Mouse (Mus musculus): Measurements from ENCODE around the gene Ggcx. TPM values are rescaled to one million over a fixed set of nuclear protein-coding genes. Genes with fewer than 3 reads are reported as not detected.
"Not testable (repeated sequence)": the region's sequence is repeated elsewhere in the genome, so short reads cannot be mapped to it uniquely, and the experiment has no call there.

Ggcx gene
- polyA plus RNA-seq, 1 experiment from 2014 or later: 36.0 TPM

GRCm38 (mm10) chr6:72456567-72456966 is 42.5 kb downstream of the Ggcx start:
- H3K4me1 ChIP-seq: peaks cover 16% of the 10 kb centered on the region; the same call in 1 of the 2 replicates
- no peak overlapping the region for H3K9ac ChIP-seq
- no peaks in the 10 kb centered on the region for H3K27me3 ChIP-seq
- H3K4me2 ChIP-seq: no peak overlapping the region
- 83% methylated on average over 4 of the region's 4 CpGs for WGBS
- no peak for ATAC-seq (replicated peaks; ENCODE audit: low FRiP score)
- no peaks in the 10 kb centered on the region for H3K9me3 ChIP-seq (replicated peaks)
- no peak overlapping the region for H3K27ac ChIP-seq
- H3K36me3 ChIP-seq: no peaks in the 10 kb centered on the region
- H3K4me3 ChIP-seq (replicated peaks): no peak overlapping the region

DNA sequence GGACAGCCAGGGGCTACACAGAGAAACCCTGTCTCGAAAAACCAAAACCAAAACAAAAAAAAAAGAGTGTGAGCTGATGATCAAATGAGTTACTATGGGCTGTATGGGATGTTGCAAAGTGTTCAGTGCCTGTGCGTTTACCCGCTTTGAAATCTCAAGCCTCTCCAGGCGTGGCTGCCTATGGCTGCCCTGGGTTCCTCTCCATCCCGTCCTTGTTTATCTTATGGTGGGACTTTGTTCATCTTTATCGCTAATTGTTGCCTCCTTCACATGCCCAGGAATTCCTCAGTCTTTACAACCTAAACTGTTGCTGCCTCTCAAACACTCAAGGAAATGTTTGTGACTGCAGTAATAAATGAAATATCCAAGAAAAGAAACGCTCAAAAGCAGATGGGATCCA is 44.3 kb downstream of the Ggcx start:
- H3K4me2 ChIP-seq: no peak overlapping the region
- no peak overlapping the region for H3K27ac ChIP-seq
- H3K27me3 ChIP-seq: no peaks in the 10 kb centered on the region
- ATAC-seq (replicated peaks; ENCODE audit: low FRiP score): no peak
- WGBS: 74% methylated on average over 7 of the region's 7 CpGs
- H3K4me1 ChIP-seq: peaks cover 16% of the 10 kb centered on the region; the same call in 1 of the 2 replicates
- H3K36me3 ChIP-seq: no peaks in the 10 kb centered on the region
- H3K9ac ChIP-seq: no peak overlapping the region
- no peak overlapping the region for H3K4me3 ChIP-seq (replicated peaks)
- no peaks in the 10 kb centered on the region for H3K9me3 ChIP-seq (replicated peaks)

DNA sequence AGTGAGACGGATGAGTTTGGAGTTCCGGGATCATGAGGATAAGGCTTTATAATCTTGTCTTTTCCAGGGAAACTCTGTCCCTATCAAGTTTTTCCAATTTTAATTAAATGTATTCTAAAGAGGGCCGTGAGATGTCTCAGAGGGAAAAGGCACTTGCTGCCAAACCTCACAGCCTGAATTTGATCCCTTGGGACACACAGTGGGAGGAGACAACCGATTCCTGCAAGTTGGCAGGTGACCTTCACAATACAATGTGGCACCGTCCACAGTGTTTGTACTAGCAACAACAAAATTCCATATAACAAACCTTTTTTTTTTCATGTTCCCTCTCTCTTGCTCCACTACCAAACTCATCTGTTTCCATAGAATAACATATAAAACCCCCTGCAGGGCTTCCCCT is 44.8 kb downstream of the Ggcx start:
- Histone ChIP-seq H3K9ac (no peak overlapping the region), H3K27me3 (no peaks in the 10 kb centered on the region), H3K36me3 (no peaks in the 10 kb centered on the region), H3K4me1 (peaks cover 16% of the 10 kb centered on the region; the same call in 1 of the 2 replicates), H3K27ac (no peak overlapping the region), H3K4me3 (replicated peaks) (no peak overlapping the region), H3K9me3 (replicated peaks) (no peaks in the 10 kb centered on the region), H3K4me2 (no peak overlapping the region)
- 52% methylated on average over 5 of the region's 5 CpGs for WGBS
- no peak for ATAC-seq (replicated peaks; ENCODE audit: low FRiP score)

DNA sequence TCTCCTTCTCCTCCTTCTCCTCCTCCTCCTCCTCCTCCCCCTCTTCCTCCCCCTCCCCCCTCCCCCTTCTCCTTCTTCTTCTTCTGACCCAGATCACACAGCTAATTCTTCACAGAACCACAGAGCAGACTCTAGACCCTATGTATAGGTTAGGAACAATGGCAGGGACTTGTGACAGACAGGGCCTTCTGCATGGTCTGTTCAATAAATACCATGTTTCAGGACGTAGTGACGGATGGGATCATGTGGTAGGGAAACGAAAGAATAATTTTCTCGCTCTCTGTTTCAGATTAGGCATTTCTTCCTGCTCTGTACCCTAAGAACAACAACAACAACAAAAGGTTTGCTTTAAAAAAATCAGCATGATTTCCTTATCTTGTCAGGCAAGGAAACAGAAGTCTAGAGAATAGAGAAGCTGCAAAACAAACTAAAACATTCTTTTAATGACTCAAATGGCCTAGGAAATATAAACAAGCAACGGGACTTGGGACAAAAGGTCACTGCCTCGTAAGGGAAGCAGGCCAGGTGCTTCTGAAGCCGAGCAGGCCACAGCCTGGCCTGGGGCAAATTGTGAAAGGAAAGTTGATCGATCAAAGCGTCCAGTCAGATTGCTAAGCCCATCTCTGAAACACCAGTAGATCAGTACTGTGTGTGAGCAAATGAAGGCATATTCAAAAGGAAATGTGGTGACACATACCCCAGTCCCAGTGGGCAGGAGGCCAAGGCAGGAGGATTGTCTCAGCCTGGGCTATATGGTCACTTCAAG is 46.1 kb downstream of the Ggcx start:
- Histone ChIP-seq H3K9ac (no peak overlapping the region), H3K4me1 (peaks cover 12% of the 10 kb centered on the region; the same call in 1 of the 2 replicates), H3K27me3 (no peaks in the 10 kb centered on the region), H3K36me3 (no peaks in the 10 kb centered on the region), H3K4me3 (replicated peaks) (no peak overlapping the region), H3K4me2 (no peak overlapping the region), H3K9me3 (replicated peaks) (no peaks in the 10 kb centered on the region), H3K27ac (peak overlapping the region; percentile 25; the same call in 1 of the 2 replicates)
- ATAC-seq (replicated peaks; ENCODE audit: low FRiP score): no peak
- WGBS: 40% methylated on average over 9 of the region's 9 CpGs

- H3K9me3 ChIP-seq (replicated peaks); H3K9ac ChIP-seq; H3K36me3 ChIP-seq; H3K27me3 ChIP-seq; H3K4me3 ChIP-seq (replicated peaks); ATAC-seq (replicated peaks; ENCODE audit: low FRiP score); H3K4me2 ChIP-seq; H3K27ac ChIP-seq: not testable (repeated sequence)
- H3K4me1 ChIP-seq: peaks cover 30% of the 10 kb centered on the region
- 85% methylated on average over 5 of the region's 5 CpGs for WGBS
These were observed 48.6 kb downstream of the Ggcx start for GRCm38 (mm10) chr6:72462550-72463257.

DNA sequence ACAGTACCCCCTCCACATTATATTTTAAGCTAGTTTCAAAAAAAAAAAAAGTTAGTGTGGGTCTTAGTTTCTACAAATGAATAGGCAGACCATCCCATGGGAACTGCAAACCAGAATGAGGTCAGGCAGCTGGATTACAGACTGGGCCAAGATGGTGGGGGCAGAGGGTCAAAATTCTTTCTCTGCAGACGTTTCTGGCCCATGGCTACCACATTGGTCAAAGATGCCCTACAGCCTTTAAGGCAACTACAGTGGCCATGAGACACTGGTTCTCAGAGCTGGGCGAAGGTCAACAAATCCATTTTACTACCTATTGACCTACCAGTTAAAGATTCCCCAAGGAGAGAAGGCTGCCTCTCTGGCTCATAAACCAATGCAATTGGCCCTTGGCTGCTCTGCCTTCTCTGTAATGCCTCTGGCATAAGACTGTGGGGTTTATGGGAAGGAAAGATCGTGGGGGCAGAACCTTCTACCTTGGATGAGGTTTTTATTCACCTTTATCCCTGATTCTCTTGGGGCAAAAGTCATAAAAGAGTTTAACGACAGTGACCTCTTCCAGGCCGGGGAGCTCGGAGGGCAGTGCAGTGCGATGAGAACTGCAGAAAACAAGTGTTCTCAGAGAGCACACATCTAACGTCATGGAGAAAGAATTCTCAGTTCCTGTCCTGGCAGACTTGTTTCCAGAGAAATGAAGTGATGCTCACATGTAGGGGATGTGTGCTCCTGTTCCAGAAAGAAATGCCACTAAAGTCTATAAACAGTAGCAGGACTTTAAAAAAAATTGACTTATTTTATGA is 51.5 kb downstream of the Ggcx start:
- Histone ChIP-seq H3K9me3 (replicated peaks) (no peaks in the 10 kb centered on the region), H3K27ac (peak overlapping the region; percentile 69), H3K4me3 (replicated peaks) (no peak overlapping the region), H3K4me1 (peaks cover 32% of the 10 kb centered on the region), H3K9ac (no peak overlapping the region), H3K4me2 (no peak overlapping the region), H3K36me3 (no peaks in the 10 kb centered on the region), H3K27me3 (no peaks in the 10 kb centered on the region)
- ATAC-seq (replicated peaks; ENCODE audit: low FRiP score): peak; percentile 59
- 27% methylated on average over 8 of the region's 8 CpGs for WGBS

DNA sequence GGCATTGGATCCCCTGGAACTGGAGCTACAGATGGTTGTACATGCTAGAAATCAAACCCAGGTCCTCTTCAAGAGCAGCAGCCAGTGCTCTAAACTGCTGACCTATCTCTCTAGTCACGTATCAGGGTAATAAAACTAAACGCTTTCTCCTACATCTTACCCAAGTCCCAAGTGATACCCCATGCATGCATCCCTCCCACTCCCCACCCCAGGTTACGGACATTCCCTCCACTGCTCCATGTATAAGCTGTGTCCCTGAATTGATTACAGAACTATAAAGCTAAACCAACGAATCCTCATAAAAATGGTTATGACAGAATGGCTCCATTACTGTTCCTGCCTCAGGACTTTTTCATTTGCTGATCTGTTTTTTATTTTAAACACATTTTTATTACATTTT is 52.1 kb downstream of the Ggcx start:
- ATAC-seq (replicated peaks; ENCODE audit: low FRiP score): no peak
- H3K27ac ChIP-seq: peak overlapping the region; percentile 69
- no peak overlapping the region for H3K9ac ChIP-seq
- 64% methylated on average over 4 of the region's 4 CpGs for WGBS
- H3K4me2 ChIP-seq: no peak overlapping the region
- H3K27me3 ChIP-seq: no peaks in the 10 kb centered on the region
- no peak overlapping the region for H3K4me3 ChIP-seq (replicated peaks)
- no peaks in the 10 kb centered on the region for H3K9me3 ChIP-seq (replicated peaks)
- H3K36me3 ChIP-seq: no peaks in the 10 kb centered on the region
- H3K4me1 ChIP-seq: peaks cover 32% of the 10 kb centered on the region

GRCm38 (mm10) chr6:72473264-72474041 is 59.3 kb downstream of the Ggcx start:
- no peak overlapping the region for H3K9ac ChIP-seq
- 30% methylated on average over 14 of the region's 14 CpGs for WGBS
- no peak overlapping the region for H3K4me2 ChIP-seq
- no peaks in the 10 kb centered on the region for H3K9me3 ChIP-seq (replicated peaks)
- no peaks in the 10 kb centered on the region for H3K27me3 ChIP-seq
- H3K27ac ChIP-seq: peak overlapping the region; percentile 54
- no peak overlapping the region for H3K4me3 ChIP-seq (replicated peaks)
- H3K36me3 ChIP-seq: no peaks in the 10 kb centered on the region
- H3K4me1 ChIP-seq: peaks cover 27% of the 10 kb centered on the region
- ATAC-seq (replicated peaks; ENCODE audit: low FRiP score): peak; percentile 52

DNA sequence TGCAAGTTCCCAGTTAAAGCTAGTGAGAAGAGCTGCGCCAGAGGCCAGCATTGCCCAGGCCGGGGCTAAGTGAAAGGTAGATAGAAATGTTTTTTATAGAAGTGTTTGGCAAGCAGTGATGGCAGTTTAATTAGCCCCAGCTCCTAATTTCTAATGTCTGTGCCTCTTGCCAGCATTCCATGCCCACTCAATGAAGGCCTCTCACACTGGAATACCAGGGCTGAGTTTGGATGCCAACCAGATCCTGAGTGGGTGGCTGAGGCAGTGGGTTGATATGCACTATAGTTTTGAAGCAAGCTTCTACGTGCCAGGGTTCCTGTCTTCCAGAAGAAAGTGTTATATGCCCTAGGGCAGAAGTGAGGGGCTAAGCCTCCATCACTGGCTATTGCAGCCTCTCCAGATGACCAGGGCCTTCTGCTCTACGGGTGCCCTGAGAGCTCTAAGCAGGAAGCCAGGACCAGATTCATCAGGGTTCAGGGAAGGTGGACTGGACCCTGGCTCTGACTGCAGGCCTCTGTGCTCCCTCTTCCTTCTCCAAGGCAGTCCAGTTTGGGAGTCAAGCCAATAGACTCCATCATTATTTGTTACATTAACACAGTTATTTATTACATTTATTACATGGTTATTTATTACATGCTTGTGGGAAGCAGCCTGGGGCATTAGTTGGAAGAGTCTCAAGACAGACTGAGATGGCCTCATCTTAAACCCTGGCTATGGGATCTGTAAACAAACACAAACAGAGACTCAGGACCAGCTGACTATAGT is 61.3 kb downstream of the Ggcx start:
- 86% methylated on average over 4 of the region's 4 CpGs for WGBS
- Histone ChIP-seq H3K27me3 (no peaks in the 10 kb centered on the region), H3K4me1 (peaks cover 20% of the 10 kb centered on the region), H3K4me3 (replicated peaks) (no peak overlapping the region), H3K27ac (no peak overlapping the region; the same call in 1 of the 2 replicates), H3K9ac (no peak overlapping the region), H3K36me3 (no peaks in the 10 kb centered on the region), H3K9me3 (replicated peaks) (no peaks in the 10 kb centered on the region), H3K4me2 (no peak overlapping the region)
- ATAC-seq (replicated peaks; ENCODE audit: low FRiP score): 0 out of 2 replicates have a peak, but pooled peaks have one; percentile 26

- no peak overlapping the region for H3K4me2 ChIP-seq
- WGBS: 82% methylated on average over 5 of the region's 5 CpGs
- H3K36me3 ChIP-seq: no peaks in the 10 kb centered on the region
- peaks cover 20% of the 10 kb centered on the region for H3K4me1 ChIP-seq
- H3K9me3 ChIP-seq (replicated peaks): no peaks in the 10 kb centered on the region
- no peak for ATAC-seq (replicated peaks; ENCODE audit: low FRiP score)
- H3K4me3 ChIP-seq (replicated peaks): no peak overlapping the region
- H3K27me3 ChIP-seq: no peaks in the 10 kb centered on the region
- no peak overlapping the region for H3K9ac ChIP-seq
- no peak overlapping the region for H3K27ac ChIP-seq
These were observed 62.7 kb downstream of the Ggcx start for GRCm38 (mm10) chr6:72476836-72477235.

DNA sequence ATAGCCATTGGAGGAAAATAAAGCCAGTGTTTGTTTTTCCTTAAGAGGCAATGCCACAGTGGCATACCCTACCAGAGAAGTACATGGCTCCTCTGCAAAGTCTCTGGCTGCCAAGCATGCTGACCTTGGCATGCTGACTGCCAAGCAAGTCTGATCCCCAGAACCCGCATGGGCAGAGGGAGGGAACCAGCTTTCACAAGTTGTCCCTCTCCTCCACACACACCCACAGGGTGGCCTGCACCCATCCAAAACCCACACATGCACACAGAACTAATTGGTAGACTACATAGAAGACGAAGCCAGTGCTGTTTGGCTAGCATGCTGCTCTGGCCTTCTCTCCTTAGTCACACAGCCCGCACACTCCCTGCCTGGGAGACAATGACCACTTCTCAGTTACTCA is 63.5 kb downstream of the Ggcx start:
- Histone ChIP-seq H3K27ac (no peak overlapping the region), H3K36me3 (no peaks in the 10 kb centered on the region), H3K4me1 (peaks cover 20% of the 10 kb centered on the region), H3K4me3 (replicated peaks) (no peak overlapping the region), H3K9ac (no peak overlapping the region), H3K9me3 (replicated peaks) (no peaks in the 10 kb centered on the region), H3K4me2 (no peak overlapping the region), H3K27me3 (no peaks in the 10 kb centered on the region)
- WGBS: 83% methylated on average over 3 of the region's 3 CpGs
- ATAC-seq (replicated peaks; ENCODE audit: low FRiP score): no peak

All from kidney, embryonic 15.5 days (tissue).